Comparison of ENCODE assay signal across 8 mouse cellular contexts in genomic region chrX:103621799-103622198, GRCm38 (mm10). TPM values are rescaled to one million over a fixed set of nuclear protein-coding genes. Genes with fewer than 3 reads are reported as not detected.
DNase-seq lines count a peak whose midpoint lies in the region; ATAC-seq and TF ChIP-seq lines count a peak whose summit lies in the region.

No protein-coding gene starts in this region.

- TF ChIP-seq EP300 in liver, postnatal 0 days (IDR thresholded peaks at IDR 0.05; ENCODE audit: low read depth): no peak

- no peaks in the 10 kb centered on the region for H3K9me3 ChIP-seq in hindbrain, embryonic 14.5 days (ENCODE audit: control insufficient read depth, low read length)
- no peaks in the 10 kb centered on the region for H3K9me3 ChIP-seq in liver, postnatal 0 days (ENCODE audit: low read length)
- no peaks in the 10 kb centered on the region for H3K9me3 ChIP-seq in stomach, embryonic 15.5 days

- peaks cover 9% of the 10 kb centered on the region; the same call in 1 of the 2 replicates for H3K4me1 ChIP-seq in hindbrain, embryonic 14.5 days (replicated peaks; ENCODE audit: control insufficient read depth, insufficient read depth, low read length)
- H3K4me1 ChIP-seq in liver, postnatal 0 days (ENCODE audit: insufficient read depth): peaks cover 18% of the 10 kb centered on the region
- H3K4me1 ChIP-seq in stomach, embryonic 15.5 days: no peaks in the 10 kb centered on the region

- H3K4me3 ChIP-seq in hindbrain, embryonic 14.5 days (replicated peaks; ENCODE audit: low read length): peak overlapping the region; percentile 46
- peak overlapping the region; percentile 57 for H3K4me3 ChIP-seq in liver, postnatal 0 days (ENCODE audit: low read depth, low read length)
- H3K4me3 ChIP-seq in stomach, embryonic 15.5 days (replicated peaks): peak overlapping the region; percentile 38

- no peak for TF ChIP-seq CTCF in liver, postnatal 0 days (IDR thresholded peaks at IDR 0.05; ENCODE audit: low read depth)

- H3K27me3 ChIP-seq in hindbrain, embryonic 14.5 days (ENCODE audit: control insufficient read depth, insufficient read depth, low read length): peaks cover 10% of the 10 kb centered on the region
- no peaks in the 10 kb centered on the region for H3K27me3 ChIP-seq in liver, postnatal 0 days (ENCODE audit: insufficient read depth, low read length)
- H3K27me3 ChIP-seq in stomach, embryonic 15.5 days (replicated peaks): no peaks in the 10 kb centered on the region

- H3K36me3 ChIP-seq in hindbrain, embryonic 14.5 days (replicated peaks; ENCODE audit: control insufficient read depth, insufficient read depth): no peaks in the 10 kb centered on the region
- H3K36me3 ChIP-seq in liver, postnatal 0 days (replicated peaks; ENCODE audit: insufficient read depth, low read length): no peaks in the 10 kb centered on the region
- no peaks in the 10 kb centered on the region for H3K36me3 ChIP-seq in stomach, embryonic 15.5 days

- peak overlapping the region; percentile 73 for H3K9ac ChIP-seq in hindbrain, embryonic 14.5 days
- H3K9ac ChIP-seq in liver, postnatal 0 days (replicated peaks): peak overlapping the region; percentile 73
- H3K9ac ChIP-seq in stomach, embryonic 15.5 days: peak overlapping the region; percentile 50

- DNase-seq in adrenal gland, postnatal 14 days: peak; percentile 25
- no peak for DNase-seq in adrenal gland, adult (ENCODE audit: inconsistent age in 2 of 2, low spot score in 1 of 2)
- peak; percentile 26 for DNase-seq in ovary, postnatal 36 days (ENCODE audit: low spot score)
- no peak for DNase-seq in ovary, postnatal 14 days (ENCODE audit: low spot score)
- DNase-seq in hindbrain, embryonic 14.5 days (ENCODE audit: low spot score): peak; percentile 27
- peak; percentile 19 for DNase-seq in liver, postnatal 0 days
- no peak for DNase-seq in MN1 (ENCODE audit: low spot score)

- WGBS in hindbrain, embryonic 14.5 days: 5% methylated on average over 8 of the region's 8 CpGs
- 4% methylated on average over 8 of the region's 8 CpGs for WGBS in liver, postnatal 0 days (ENCODE audit: insufficient replicate concordance)
- WGBS in stomach, embryonic 15.5 days: 6% methylated on average over 8 of the region's 8 CpGs

- peak; percentile 4; the same call in 1 of the 2 replicates for ATAC-seq in hindbrain, embryonic 14.5 days (ENCODE audit: low FRiP score)
- peak; percentile 20 for ATAC-seq in liver, postnatal 0 days
- ATAC-seq in stomach, embryonic 15.5 days (ENCODE audit: insufficient read depth, low FRiP score, low read depth): peak; percentile 5; the same call in 1 of the 2 replicates

- peak overlapping the region; percentile 92 for H3K27ac ChIP-seq in hindbrain, embryonic 14.5 days
- peak overlapping the region; percentile 96 for H3K27ac ChIP-seq in liver, postnatal 0 days (ENCODE audit: low read depth)
- H3K27ac ChIP-seq in stomach, embryonic 15.5 days: peak overlapping the region; percentile 86

- peak overlapping the region; percentile 89 for H3K4me2 ChIP-seq in hindbrain, embryonic 14.5 days (replicated peaks)
- H3K4me2 ChIP-seq in liver, postnatal 0 days (ENCODE audit: low read depth, low read length): peak overlapping the region; percentile 88
- H3K4me2 ChIP-seq in stomach, embryonic 15.5 days: peak overlapping the region; percentile 59

RNA-seq across cellular contexts. Expression of gene Zcchc13, which starts 8.6 kb away (rescaled TPM):
- total RNA-seq in adrenal gland, postnatal 14 days (2021): not detected in 2 replicates
- not detected in 2 replicates for polyA plus RNA-seq in hindbrain, embryonic 14.5 days (2014; fragmentation: Nextera tagmentation; extraction: Ambion mirVana)
- not detected in 2 replicates for polyA plus RNA-seq in liver, postnatal 0 days (2015; fragmentation: Nextera tagmentation; extraction: Ambion mirVana)
- not detected in 2 replicates for polyA plus RNA-seq in stomach, embryonic 15.5 days (2015; fragmentation: Nextera tagmentation; extraction: Ambion mirVana)

Comparison
In these comparisons a context has a peak if more than half of its experiments do, and no peak if none do; other contexts are left out.
1. DNase-seq: peak in adrenal gland, postnatal 14 days (single experiment), ovary, postnatal 36 days (single experiment), hindbrain, embryonic 14.5 days (single experiment) and liver, postnatal 0 days (single experiment); none in adrenal gland, adult (0 of 2), ovary, postnatal 14 days (single experiment) and MN1 (single experiment).
2. Peak in every context shown above with its lines, with median percentiles within 50 percentile points of each other: ATAC-seq, H3K27ac ChIP-seq, H3K4me2 ChIP-seq, H3K4me3 ChIP-seq and H3K9ac ChIP-seq.